Mouse (Mus musculus) liver, embryonic 14.5 days (tissue): ENCODE results near the gene Nmnat2.

Experiments
- CTCF ChIP-seq: IDR thresholded peaks from 2 replicates; pipeline ENCODE4 v1.5.1; 2016; ENCODE audit warnings: antibody characterized with exemption, low read depth, control low read depth
- EP300 ChIP-seq: IDR thresholded peaks from 2 replicates; pipeline ENCODE4 v1.6.1; 2016; ENCODE audit warnings: antibody characterized with exemption, low read depth

DNA sequence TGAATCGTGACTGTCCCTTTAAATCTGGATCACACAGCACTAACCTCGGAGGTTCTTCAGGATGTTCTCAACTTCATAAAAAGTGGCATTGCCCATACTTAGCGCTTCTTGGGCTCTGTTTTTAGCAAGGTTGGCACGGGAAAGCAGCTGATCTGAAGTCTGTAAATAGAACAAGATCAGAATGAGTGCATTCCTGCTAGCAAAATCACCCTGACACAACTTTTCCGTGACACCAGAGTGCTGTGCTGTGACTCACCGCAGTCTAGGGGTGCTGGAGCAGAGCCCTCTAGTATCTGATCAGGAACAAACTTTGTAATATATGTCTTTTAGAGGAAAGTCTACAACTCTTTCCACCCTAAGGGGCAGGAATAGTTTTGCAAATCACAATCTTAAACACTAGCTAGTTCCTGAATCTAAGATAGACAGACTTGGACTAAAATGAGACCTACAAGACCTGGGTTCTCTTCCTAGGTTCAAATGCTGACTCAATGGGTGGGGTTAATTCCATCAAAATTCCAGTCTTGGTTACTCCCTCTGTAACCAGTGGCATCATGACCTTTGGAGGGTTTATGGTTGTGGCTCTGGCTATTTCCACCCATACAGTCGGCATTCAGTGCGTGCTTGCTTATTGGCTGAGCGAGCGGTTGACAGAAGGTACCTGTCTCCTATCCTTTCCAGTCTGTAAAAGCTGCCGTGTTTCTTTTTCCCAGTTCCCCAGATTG, 175.4 kb downstream of the Nmnat2 start:
- TF ChIP-seq EP300 (no peak), CTCF (no peak)
